Mouse (Mus musculus) forebrain, embryonic 16.5 days (tissue): ENCODE results near the gene Fads3. TPM values are rescaled to one million over a fixed set of nuclear protein-coding genes. Genes with fewer than 3 reads are reported as not detected.

Experiments used
- ATAC-seq: fragments of 200-750 bp; cut with Nextera tagmentation; 2 replicates; pipeline ENCODE4 v1.8.0; 2017; ENCODE audit warnings: mild to moderate bottlenecking, moderate library complexity
- H3K27ac ChIP-seq: fragments of 300-500 bp; sonication (generic); 2 replicates; pipeline ENCODE4 v1.5.1; 2014; ENCODE audit warnings: low read length, control low read depth
- H3K27me3 ChIP-seq: fragments of 300-500 bp; sonication (generic); replicated peaks from 2 replicates; pipeline ENCODE4 v1.6.1; 2014; ENCODE audit warnings: low read length; ENCODE audit not compliant: control insufficient read depth, insufficient read depth
- H3K36me3 ChIP-seq: fragments of 300-500 bp; sonication (generic); 2 replicates; pipeline ENCODE4 v1.6.1; 2014; ENCODE audit not compliant: control insufficient read depth, insufficient read depth
- H3K4me1 ChIP-seq: fragments of 300-500 bp; sonication (generic); replicated peaks from 2 replicates; pipeline ENCODE4 v1.6.1; 2014; ENCODE audit warnings: low read length; ENCODE audit not compliant: control insufficient read depth, insufficient read depth
- H3K4me2 ChIP-seq: fragments of 300-500 bp; sonication (generic); 2 replicates; pipeline ENCODE4 v1.6.1; 2014; ENCODE audit warnings: mild to moderate bottlenecking, low read length, control low read depth
- H3K4me3 ChIP-seq: fragments of 300-500 bp; sonication (generic); replicated peaks from 2 replicates; pipeline ENCODE4 v1.5.1; 2014; ENCODE audit warnings: mild to moderate bottlenecking, low read length, control low read depth
- H3K9ac ChIP-seq: fragments of 300-500 bp; sonication (generic); replicated peaks from 2 replicates; pipeline ENCODE4 v1.6.1; 2014; ENCODE audit warnings: low read depth, low read length, control low read depth
- H3K9me3 ChIP-seq: fragments of 300-500 bp; sonication (generic); 2 replicates; pipeline ENCODE4 v1.6.1; 2016; ENCODE audit warnings: low read length; ENCODE audit not compliant: control insufficient read depth
- WGBS: fragments of 180-500 bp; shearing (Covaris S2); extraction: QIAGEN DNeasy Blood & Tissue Kit; methylation state at CpG from one replicate; pipeline ENCODE4 v1.1.7; 2014; 5-methylcytosine and 5-hydroxymethylcytosine counted together
- polyA plus RNA-seq: library from polyadenylated mRNA; unstranded; fragments of >200 nt; fragmentation: Nextera tagmentation; extraction: Ambion mirVana; gene quantifications from 2 replicates; pipeline ENCODE4 v1.2.1, GENCODE M21; 2015

Gene Fads3
- polyA plus RNA-seq, 1 experiment from 2014 or later: 20.9 TPM

- Histone ChIP-seq H3K27me3 (no peaks in the 10 kb centered on the region), H3K4me2 (no peak overlapping the region), H3K9me3 (no peaks in the 10 kb centered on the region), H3K9ac (0 out of 2 replicates have a peak overlapping the region, but pooled peaks have one; percentile 4), H3K4me3 (no peak overlapping the region), H3K27ac (no peak overlapping the region), H3K36me3 (peaks cover 20% of the 10 kb centered on the region), H3K4me1 (peaks cover 52% of the 10 kb centered on the region)
- WGBS: 75% methylated on average over 4 of the region's 4 CpGs
- ATAC-seq: no peak
Observed at GRCm38 (mm10) chr19:10094695-10095094, 53.3 kb downstream of the Fads3 start.

- H3K4me3 ChIP-seq: no peak overlapping the region
- peaks cover 59% of the 10 kb centered on the region for H3K4me1 ChIP-seq
- 83% methylated on average over 2 of the region's 2 CpGs for WGBS
- H3K9me3 ChIP-seq: no peaks in the 10 kb centered on the region
- peaks cover 7% of the 10 kb centered on the region; the same call in 1 of the 2 replicates for H3K36me3 ChIP-seq
- H3K27ac ChIP-seq: no peak overlapping the region
- ATAC-seq: no peak
- H3K27me3 ChIP-seq: no peaks in the 10 kb centered on the region
- H3K9ac ChIP-seq: no peak overlapping the region
- H3K4me2 ChIP-seq: no peak overlapping the region
Observed at GRCm38 (mm10) chr19:10096371-10096876, 55.1 kb downstream of the Fads3 start.

GRCm38 (mm10) chr19:10097826-10098225 lies 56.5 kb downstream of the Fads3 start:
- H3K27ac ChIP-seq: no peak overlapping the region
- peaks cover 66% of the 10 kb centered on the region for H3K4me1 ChIP-seq
- H3K9me3 ChIP-seq: no peaks in the 10 kb centered on the region
- peaks cover 4% of the 10 kb centered on the region; the same call in 1 of the 2 replicates for H3K36me3 ChIP-seq
- H3K4me2 ChIP-seq: peak overlapping the region; percentile 92
- ATAC-seq: no peak
- no peak overlapping the region for H3K4me3 ChIP-seq
- H3K27me3 ChIP-seq: no peaks in the 10 kb centered on the region
- H3K9ac ChIP-seq: no peak overlapping the region
- WGBS: 44% methylated on average over 5 of the region's 5 CpGs

GRCm38 (mm10) chr19:10100631-10101071 lies 59.3 kb downstream of the Fads3 start:
- Histone ChIP-seq H3K9me3 (no peaks in the 10 kb centered on the region), H3K9ac (peak overlapping the region; percentile 83), H3K4me1 (peaks cover 55% of the 10 kb centered on the region), H3K36me3 (no peaks in the 10 kb centered on the region), H3K4me3 (peak overlapping the region; percentile 60), H3K4me2 (peak overlapping the region; percentile 92), H3K27ac (peak overlapping the region; percentile 96), H3K27me3 (no peaks in the 10 kb centered on the region)
- 0% methylated on average over 21 of the region's 21 CpGs for WGBS
- ATAC-seq: peak; percentile 59

GRCm38 (mm10) chr19:10101341-10102053 lies 60.1 kb downstream of the Fads3 start, which contains the start of gene Fads2:
Fads2 (minus strand) TSS chr19:10101746.
- Histone ChIP-seq H3K9ac (peak within 1 kb of the TSS; percentile 83), H3K36me3 (no peaks in the 10 kb centered on the region), H3K4me1 (peaks cover 46% of the 10 kb centered on the region), H3K27ac (peak within 1 kb of the TSS; percentile 96), H3K27me3 (no peaks in the 10 kb centered on the region), H3K9me3 (no peaks in the 10 kb centered on the region), H3K4me3 (peak within 1 kb of the TSS; percentile 60), H3K4me2 (peak within 1 kb of the TSS; percentile 92)
- under 1% methylated on average over 49 of the region's 57 CpGs for WGBS
- ATAC-seq: peak; percentile 96

- H3K4me3 ChIP-seq: peak overlapping the region; percentile 60
- no peaks in the 10 kb centered on the region for H3K9me3 ChIP-seq
- ATAC-seq: no peak; the same call in 1 of the 2 replicates
- 2% methylated on average over 17 of the region's 25 CpGs for WGBS
- H3K4me1 ChIP-seq: peaks cover 39% of the 10 kb centered on the region
- H3K4me2 ChIP-seq: peak overlapping the region; percentile 92
- H3K27me3 ChIP-seq: no peaks in the 10 kb centered on the region
- H3K9ac ChIP-seq: peak overlapping the region; percentile 83
- no peaks in the 10 kb centered on the region for H3K36me3 ChIP-seq
- peak overlapping the region; percentile 96 for H3K27ac ChIP-seq
Observed at GRCm38 (mm10) chr19:10102054-10102700, 60.8 kb downstream of the Fads3 start.

- no peak for ATAC-seq
- 81% methylated on average over 6 of the region's 6 CpGs for WGBS
- Histone ChIP-seq H3K4me3 (no peak overlapping the region), H3K4me1 (peaks cover 19% of the 10 kb centered on the region), H3K36me3 (no peaks in the 10 kb centered on the region), H3K9me3 (no peaks in the 10 kb centered on the region), H3K4me2 (no peak overlapping the region), H3K9ac (no peak overlapping the region), H3K27ac (no peak overlapping the region), H3K27me3 (no peaks in the 10 kb centered on the region)
Observed at GRCm38 (mm10) chr19:10104234-10104633, 62.9 kb downstream of the Fads3 start.

- H3K9me3 ChIP-seq: no peaks in the 10 kb centered on the region
- H3K4me3 ChIP-seq: no peak overlapping the region
- H3K27me3 ChIP-seq: no peaks in the 10 kb centered on the region
- no peak for ATAC-seq
- peaks cover 11% of the 10 kb centered on the region for H3K4me1 ChIP-seq
- H3K36me3 ChIP-seq: no peaks in the 10 kb centered on the region
- WGBS: 90% methylated on average over 10 of the region's 10 CpGs
- no peak overlapping the region for H3K9ac ChIP-seq
- no peak overlapping the region for H3K27ac ChIP-seq
- H3K4me2 ChIP-seq: no peak overlapping the region
Observed at GRCm38 (mm10) chr19:10105034-10105493, 63.7 kb downstream of the Fads3 start.

- Histone ChIP-seq H3K4me1 (peaks cover 8% of the 10 kb centered on the region), H3K9ac (no peak overlapping the region), H3K4me3 (no peak overlapping the region), H3K9me3 (no peaks in the 10 kb centered on the region), H3K27me3 (no peaks in the 10 kb centered on the region), H3K4me2 (no peak overlapping the region), H3K27ac (no peak overlapping the region), H3K36me3 (no peaks in the 10 kb centered on the region)
- WGBS: 90% methylated on average over 2 of the region's 2 CpGs
- ATAC-seq: no peak
Observed at GRCm38 (mm10) chr19:10106634-10107033, 65.3 kb downstream of the Fads3 start.
